Mouse (Mus musculus) forebrain, embryonic 12.5 days (tissue): ENCODE results near the gene Rbfox1. TPM values are rescaled to one million over a fixed set of nuclear protein-coding genes. Genes with fewer than 3 reads are reported as not detected.
A peak's percentile ranks its signal among the peaks of the same experiment; 100 is the strongest.

Source experiments
- ATAC-seq: fragments of 200-750 bp; cut with Nextera tagmentation; 2 replicates; pipeline ENCODE4 v1.8.0; 2017; ENCODE audit warnings: moderate TSS enrichment; ENCODE audit not compliant: low FRiP score
- H3K27ac ChIP-seq: fragments of 300-500 bp; sonication (generic); 2 replicates; pipeline ENCODE4 v1.5.1; 2016; ENCODE audit warnings: mild to moderate bottlenecking
- H3K27me3 ChIP-seq: fragments of 300-500 bp; sonication (generic); 2 replicates; pipeline ENCODE4 v1.6.1; 2016; ENCODE audit warnings: mild to moderate bottlenecking
- H3K36me3 ChIP-seq: fragments of 300-500 bp; sonication (generic); replicated peaks from 2 replicates; pipeline ENCODE4 v1.6.1; 2016; ENCODE audit warnings: mild to moderate bottlenecking
- H3K4me1 ChIP-seq: fragments of 300-500 bp; sonication (generic); 2 replicates; pipeline ENCODE4 v1.6.1; 2016
- H3K4me2 ChIP-seq: fragments of 300-500 bp; sonication (generic); 2 replicates; pipeline ENCODE4 v1.6.1; 2016; ENCODE audit warnings: mild to moderate bottlenecking, moderate library complexity
- H3K4me3 ChIP-seq: fragments of 300-500 bp; sonication (generic); replicated peaks from 2 replicates; pipeline ENCODE4 v1.5.1; 2016; ENCODE audit warnings: mild to moderate bottlenecking
- H3K9ac ChIP-seq: fragments of 300-500 bp; sonication (generic); 2 replicates; pipeline ENCODE4 v1.6.1; 2016; ENCODE audit warnings: mild to moderate bottlenecking
- H3K9me3 ChIP-seq: fragments of 300-500 bp; sonication (generic); 2 replicates; pipeline ENCODE4 v1.6.1; 2016
- WGBS: fragments of 180-500 bp; shearing (Covaris S2); methylation state at CpG from one replicate; pipeline ENCODE4 v1.1.7; 2016; 5-methylcytosine and 5-hydroxymethylcytosine counted together
- polyA plus RNA-seq: library from polyadenylated mRNA; unstranded; fragments of >200 nt; fragmentation: Nextera tagmentation; extraction: Ambion mirVana; gene quantifications from 2 replicates; pipeline ENCODE4 v1.2.1, GENCODE M21; 2016

Rbfox1 gene
- polyA plus RNA-seq, 1 experiment from 2014 or later: 16.2 TPM

DNA sequence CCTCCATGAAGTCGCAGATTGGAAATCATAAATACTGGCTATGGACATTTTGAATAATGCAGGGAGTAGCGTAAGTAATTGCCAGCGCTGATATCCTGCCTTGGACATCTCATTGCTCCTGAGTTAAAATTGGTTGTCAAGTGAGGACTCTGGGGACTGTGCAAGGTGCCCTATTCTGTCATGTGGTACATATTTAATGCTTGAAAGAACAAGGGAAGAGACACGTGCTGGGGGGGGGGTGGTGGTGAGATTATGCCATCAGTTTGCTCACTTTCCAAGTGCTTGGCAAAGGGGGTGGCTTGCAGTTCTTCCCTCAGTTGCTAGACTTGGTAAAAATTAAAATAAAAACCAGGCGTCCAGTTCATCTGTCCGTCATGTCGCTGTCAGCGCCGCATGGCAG, 462.9 kb downstream of the Rbfox1 start:
- peak; percentile 50 for ATAC-seq
- Histone ChIP-seq H3K4me1 (peaks cover 12% of the 10 kb centered on the region), H3K36me3 (no peaks in the 10 kb centered on the region), H3K9me3 (no peaks in the 10 kb centered on the region), H3K4me3 (peak overlapping the region; percentile 47), H3K27me3 (peaks cover 42% of the 10 kb centered on the region), H3K9ac (peak overlapping the region; percentile 61), H3K4me2 (peak overlapping the region; percentile 77), H3K27ac (peak overlapping the region; percentile 59; the same call in 1 of the 2 replicates)
- WGBS: 28% methylated on average over 9 of the region's 9 CpGs

DNA sequence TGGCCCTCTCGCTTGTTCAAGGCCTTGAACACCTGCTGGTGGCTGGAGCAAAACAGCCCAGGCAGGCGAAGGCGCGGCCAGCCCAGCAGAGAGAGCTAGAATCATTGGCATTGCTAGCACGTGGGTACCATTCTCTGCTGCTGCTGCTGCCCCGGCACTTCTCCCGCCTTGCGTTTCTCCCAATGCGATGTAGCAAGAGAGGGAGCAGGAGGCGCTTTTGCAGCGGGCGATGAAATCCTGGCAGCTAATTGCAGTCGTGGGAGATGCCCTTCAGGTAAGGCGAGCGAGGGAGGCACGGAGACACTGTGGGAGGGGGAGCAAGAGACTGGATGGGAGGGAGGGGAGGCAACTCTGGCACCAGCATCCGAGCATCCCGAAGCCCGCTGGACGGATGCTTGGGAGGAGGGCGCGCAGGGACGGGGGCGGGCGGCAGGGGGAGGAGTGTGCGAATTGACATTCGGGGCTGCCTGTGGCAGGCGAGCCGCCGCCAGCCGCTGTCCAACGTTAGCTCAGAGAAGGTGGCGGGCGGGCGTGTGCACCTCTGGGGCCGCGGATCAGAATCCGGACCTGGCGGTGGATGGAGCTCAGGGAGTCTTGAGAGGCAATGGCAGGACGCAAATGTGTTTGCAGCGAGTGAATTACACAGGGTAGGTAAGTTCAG, 463.6 kb downstream of the Rbfox1 start:
- ATAC-seq: peak; percentile 89
- 1% methylated on average over 41 of the region's 41 CpGs for WGBS
- H3K27ac ChIP-seq: peak overlapping the region; percentile 59

GRCm38 (mm10) chr16:6349381-6349780, 464.2 kb downstream of the Rbfox1 start:
- Histone ChIP-seq H3K9ac (peak overlapping the region; percentile 61; the same call in 1 of the 2 replicates), H3K27me3 (peaks cover 47% of the 10 kb centered on the region), H3K27ac (0 out of 2 replicates have a peak overlapping the region, but pooled peaks have one; percentile 59), H3K9me3 (no peaks in the 10 kb centered on the region), H3K4me3 (peak overlapping the region; percentile 47), H3K4me2 (peak overlapping the region; percentile 77), H3K4me1 (peaks cover 12% of the 10 kb centered on the region), H3K36me3 (no peaks in the 10 kb centered on the region)
- peak; percentile 37 for ATAC-seq
- 29% methylated on average over 16 of the region's 16 CpGs for WGBS

More for the DNA sequence above, 463.6 kb downstream of the Rbfox1 start:
- peaks cover 47% of the 10 kb centered on the region for H3K27me3 ChIP-seq
- H3K4me3 ChIP-seq: peak overlapping the region; percentile 47
- H3K9ac ChIP-seq: peak overlapping the region; percentile 61
- no peaks in the 10 kb centered on the region for H3K36me3 ChIP-seq
- peaks cover 12% of the 10 kb centered on the region for H3K4me1 ChIP-seq
- H3K9me3 ChIP-seq: no peaks in the 10 kb centered on the region
- H3K4me2 ChIP-seq: peak overlapping the region; percentile 77

- 89% methylated on average over 11 of the region's 11 CpGs for WGBS
- Histone ChIP-seq H3K36me3 (no peaks in the 10 kb centered on the region), H3K4me2 (no peak overlapping the region), H3K27me3 (peaks cover 47% of the 10 kb centered on the region), H3K9ac (no peak overlapping the region), H3K4me3 (no peak overlapping the region), H3K9me3 (no peaks in the 10 kb centered on the region), H3K4me1 (peaks cover 12% of the 10 kb centered on the region), H3K27ac (no peak overlapping the region)
- no peak for ATAC-seq
Observed at GRCm38 (mm10) chr16:6350256-6350655, 465.1 kb downstream of the Rbfox1 start.

- Histone ChIP-seq H3K4me2 (no peak overlapping the region), H3K9me3 (no peaks in the 10 kb centered on the region), H3K4me1 (peaks cover 14% of the 10 kb centered on the region), H3K27ac (no peak overlapping the region), H3K27me3 (peaks cover 31% of the 10 kb centered on the region), H3K4me3 (no peak overlapping the region), H3K36me3 (no peaks in the 10 kb centered on the region), H3K9ac (no peak overlapping the region)
- no peak for ATAC-seq
- 86% methylated on average over 5 of the region's 5 CpGs for WGBS
Observed at GRCm38 (mm10) chr16:6353191-6353590, 468.0 kb downstream of the Rbfox1 start.

DNA sequence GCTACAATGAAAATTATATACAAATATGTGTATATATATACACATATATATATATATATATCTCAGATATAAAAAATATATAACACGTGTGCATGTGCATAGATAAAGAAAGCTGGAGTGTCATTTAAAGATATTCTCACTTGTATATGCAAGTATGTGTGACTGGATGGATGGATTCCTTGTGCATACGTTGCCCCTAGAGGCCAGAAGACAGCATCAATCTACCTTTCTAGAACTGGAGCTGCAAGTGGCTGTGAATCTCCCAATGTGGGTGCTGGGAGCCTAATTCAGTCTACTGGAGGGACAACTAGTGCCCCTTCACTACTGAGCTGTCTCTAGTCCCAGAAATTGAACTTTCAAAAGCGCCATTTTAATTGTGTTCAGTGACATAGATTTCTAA, 471.8 kb downstream of the Rbfox1 start:
- 74% methylated on average over 3 of the region's 3 CpGs for WGBS
- ATAC-seq: no peak
- Histone ChIP-seq H3K9ac (no peak overlapping the region), H3K4me2 (no peak overlapping the region), H3K36me3 (no peaks in the 10 kb centered on the region), H3K9me3 (no peaks in the 10 kb centered on the region), H3K27me3 (peaks cover 6% of the 10 kb centered on the region; the same call in 1 of the 2 replicates), H3K4me3 (no peak overlapping the region), H3K27ac (no peak overlapping the region), H3K4me1 (peaks cover 4% of the 10 kb centered on the region)

- no peak overlapping the region for H3K27ac ChIP-seq
- H3K9ac ChIP-seq: no peak overlapping the region
- no peaks in the 10 kb centered on the region for H3K27me3 ChIP-seq
- H3K36me3 ChIP-seq: no peaks in the 10 kb centered on the region
- no peaks in the 10 kb centered on the region for H3K4me1 ChIP-seq
- ATAC-seq: no peak
- no peaks in the 10 kb centered on the region for H3K9me3 ChIP-seq
- H3K4me2 ChIP-seq: no peak overlapping the region
- WGBS: 91% methylated on average over 2 of the region's 2 CpGs
- H3K4me3 ChIP-seq: no peak overlapping the region
Observed at GRCm38 (mm10) chr16:6365793-6366192, 480.6 kb downstream of the Rbfox1 start.

DNA sequence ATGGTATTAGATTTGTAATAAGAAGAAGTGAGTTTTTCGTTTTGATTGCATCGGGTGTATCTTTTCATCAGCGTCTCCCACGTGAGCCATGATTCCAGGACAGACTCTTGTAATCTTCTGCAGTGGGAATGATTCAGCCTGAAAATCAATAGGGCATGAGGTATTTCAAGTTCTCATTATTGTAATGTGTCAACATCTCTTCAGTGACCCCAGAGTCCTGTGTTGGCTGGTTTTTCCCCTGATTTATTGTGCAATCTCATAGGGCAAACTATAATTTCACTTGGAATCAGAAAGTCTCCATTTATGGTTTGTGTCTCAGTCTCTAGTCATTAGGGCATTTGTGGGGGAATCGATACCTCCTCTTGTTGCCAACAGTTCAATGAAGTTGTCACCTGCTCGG, 481.5 kb downstream of the Rbfox1 start:
- no peak for ATAC-seq
- Histone ChIP-seq H3K9ac (no peak overlapping the region), H3K4me3 (no peak overlapping the region), H3K36me3 (no peaks in the 10 kb centered on the region), H3K27ac (no peak overlapping the region), H3K9me3 (no peaks in the 10 kb centered on the region), H3K27me3 (no peaks in the 10 kb centered on the region), H3K4me1 (no peaks in the 10 kb centered on the region), H3K4me2 (no peak overlapping the region)
- 92% methylated on average over 6 of the region's 6 CpGs for WGBS

- Histone ChIP-seq H3K4me1 (peaks cover 5% of the 10 kb centered on the region; the same call in 1 of the 2 replicates), H3K36me3 (no peaks in the 10 kb centered on the region)
Observed at GRCm38 (mm10) chr16:6380924-6381323, 495.8 kb downstream of the Rbfox1 start.

DNA sequence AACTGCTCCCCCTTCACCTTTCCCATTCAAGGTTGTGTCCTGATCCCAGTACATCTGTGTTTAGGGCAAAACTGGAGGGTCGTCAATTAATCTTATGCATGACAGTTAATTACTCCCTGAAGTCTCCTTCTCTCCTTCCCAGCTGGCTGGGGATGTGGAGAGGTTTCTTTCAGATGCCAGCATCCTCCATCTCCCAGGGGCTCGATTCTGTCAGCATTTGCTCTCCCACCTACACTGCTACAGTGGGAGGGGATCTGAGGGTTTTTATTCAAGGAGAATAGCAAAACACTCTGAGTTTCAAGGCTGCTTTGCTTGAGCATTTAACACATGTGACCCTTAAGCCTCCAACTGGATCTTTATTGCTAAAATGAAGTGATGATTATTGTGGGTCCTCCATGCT, 496.4 kb downstream of the Rbfox1 start:
- Histone ChIP-seq H3K4me2 (no peak overlapping the region), H3K27me3 (no peaks in the 10 kb centered on the region), H3K27ac (no peak overlapping the region), H3K4me3 (no peak overlapping the region), H3K9ac (no peak overlapping the region), H3K9me3 (no peaks in the 10 kb centered on the region), H3K4me1 (peaks cover 5% of the 10 kb centered on the region; the same call in 1 of the 2 replicates), H3K36me3 (no peaks in the 10 kb centered on the region)
- WGBS: 64% methylated on average over 2 of the region's 2 CpGs
- no peak for ATAC-seq

More at GRCm38 (mm10) chr16:6380924-6381323, 495.8 kb downstream of the Rbfox1 start:
- Histone ChIP-seq H3K4me2 (no peak overlapping the region), H3K9me3 (no peaks in the 10 kb centered on the region), H3K27ac (no peak overlapping the region), H3K4me3 (no peak overlapping the region), H3K27me3 (no peaks in the 10 kb centered on the region), H3K9ac (no peak overlapping the region)
- ATAC-seq: no peak
- WGBS: 95% methylated on average over 3 of the region's 3 CpGs

GRCm38 (mm10) chr16:6382712-6383111, 497.6 kb downstream of the Rbfox1 start:
- no peak for ATAC-seq
- no peaks in the 10 kb centered on the region for H3K27me3 ChIP-seq
- peaks cover 5% of the 10 kb centered on the region; the same call in 1 of the 2 replicates for H3K4me1 ChIP-seq
- H3K9ac ChIP-seq: no peak overlapping the region
- no peak overlapping the region for H3K4me2 ChIP-seq
- no peak overlapping the region for H3K27ac ChIP-seq
- H3K9me3 ChIP-seq: no peaks in the 10 kb centered on the region
- H3K36me3 ChIP-seq: no peaks in the 10 kb centered on the region
- H3K4me3 ChIP-seq: no peak overlapping the region
- WGBS: 90% methylated on average over 5 of the region's 5 CpGs

DNA sequence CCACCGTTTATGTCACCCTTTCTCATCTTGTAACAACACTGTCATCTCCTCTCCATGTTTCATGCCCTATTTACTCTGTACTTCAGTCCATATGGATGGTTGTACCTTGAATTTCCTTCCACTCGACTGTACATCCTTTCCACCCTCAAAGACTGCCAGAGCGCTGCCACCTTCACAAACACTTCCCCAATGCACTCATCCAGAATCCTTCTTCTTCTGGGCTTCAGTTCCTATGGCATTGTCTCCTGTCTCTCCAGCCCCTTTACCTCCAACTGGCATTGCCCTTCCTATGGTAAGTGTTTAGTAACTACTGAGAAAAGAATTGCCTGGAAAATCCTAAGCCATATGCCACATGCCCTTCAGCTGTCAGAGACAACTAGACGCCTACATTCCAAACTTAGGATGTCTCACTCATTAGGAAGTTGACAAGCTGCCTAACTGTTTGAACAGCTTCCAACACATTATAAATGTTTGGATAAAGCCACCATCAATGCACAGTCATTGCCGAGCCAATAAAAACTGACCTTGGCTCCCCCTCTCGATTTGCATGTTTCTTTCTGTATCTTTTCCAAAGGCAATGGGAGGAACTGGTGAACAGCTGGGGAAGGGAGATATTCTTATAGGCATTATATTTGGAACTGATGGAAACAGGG, 505.2 kb downstream of the Rbfox1 start:
- 86% methylated on average over 6 of the region's 6 CpGs for WGBS
- H3K4me2 ChIP-seq: no peak overlapping the region
- no peak overlapping the region for H3K27ac ChIP-seq
- no peaks in the 10 kb centered on the region for H3K36me3 ChIP-seq
- H3K4me1 ChIP-seq: no peaks in the 10 kb centered on the region
- H3K27me3 ChIP-seq: no peaks in the 10 kb centered on the region
- no peak overlapping the region for H3K9ac ChIP-seq
- no peaks in the 10 kb centered on the region for H3K9me3 ChIP-seq
- no peak overlapping the region for H3K4me3 ChIP-seq
- ATAC-seq: no peak
